Mouse (Mus musculus): Measurements from ENCODE around the gene Ung. TPM values are rescaled to one million over a fixed set of nuclear protein-coding genes. Genes with fewer than 3 reads are reported as not detected.

The Ung gene
- polyA plus RNA-seq, 1 experiment from 2014 or later: 26.3 TPM

DNA sequence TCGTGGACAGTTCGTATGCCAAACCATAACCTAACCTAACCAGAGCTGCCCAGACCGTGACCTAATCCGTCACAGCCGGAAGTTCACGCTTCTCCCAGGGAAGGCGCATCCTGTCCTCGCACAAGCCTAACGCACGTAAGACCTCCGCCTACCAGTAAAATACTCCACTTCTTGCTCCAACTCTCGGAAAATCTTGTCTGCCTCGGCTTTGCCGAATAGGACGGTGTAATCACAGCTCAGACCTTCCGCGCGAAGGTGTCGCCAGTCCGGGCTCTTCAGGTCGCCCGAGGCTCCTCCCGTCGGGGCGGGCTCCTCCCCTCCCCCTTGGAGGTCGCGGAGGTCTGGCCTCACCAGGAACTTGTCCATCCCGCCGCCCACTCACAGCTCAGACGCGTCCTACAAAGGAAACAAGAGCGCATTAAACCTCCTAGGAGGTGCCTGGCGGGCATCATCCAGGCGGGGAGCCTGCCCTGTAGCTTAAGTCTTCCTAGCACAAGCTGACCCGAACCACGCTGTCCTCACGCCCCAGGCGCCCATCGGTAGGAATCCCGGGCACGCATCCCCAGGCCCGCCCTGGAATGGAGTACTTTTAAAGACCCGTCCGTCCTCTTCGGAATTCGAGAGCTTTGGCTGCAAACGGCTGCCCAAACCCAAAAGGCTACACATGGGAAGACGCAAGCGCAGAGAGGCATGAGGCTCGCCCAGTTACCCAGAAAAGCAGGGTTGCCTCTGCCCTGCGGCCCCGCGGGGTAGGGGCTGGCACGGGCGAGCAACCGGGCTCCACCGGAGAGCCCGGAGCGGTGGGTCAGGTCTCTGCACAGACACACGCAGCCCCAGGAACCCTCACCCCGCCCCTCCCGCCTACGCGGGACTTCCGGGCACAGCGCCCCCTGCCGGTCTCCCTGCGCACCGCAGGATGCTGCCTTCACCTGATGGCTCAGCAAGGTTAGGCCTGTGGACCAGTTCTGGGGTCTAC is 2.5 kb upstream of the Ung start, which contains the start of gene Alkbh2:
Alkbh2 (minus strand) TSS at position 845 of the 976 bp plus-strand sequence.
- under 1% methylated on average over 69 of the region's 69 CpGs for WGBS (ENCODE audit: insufficient replicate concordance)
- peaks cover 17% of the 10 kb centered on the region for H3K4me1 ChIP-seq (ENCODE audit: control insufficient read depth, insufficient read depth, low read length)
- H3K9me3 ChIP-seq (replicated peaks; ENCODE audit: control insufficient read depth, low read length): no peaks in the 10 kb centered on the region
- no peak; the same call in 1 of the 2 replicates for ATAC-seq (replicated peaks; ENCODE audit: insufficient number of reproducible peaks, low FRiP score, low TSS enrichment)
- peaks cover 4% of the 10 kb centered on the region for H3K36me3 ChIP-seq (ENCODE audit: control insufficient read depth, insufficient read depth, low read length)
- H3K27ac ChIP-seq (ENCODE audit: low read depth, low read length): peak within 1 kb of the TSS; percentile 87
- peak within 1 kb of the TSS; percentile 78 for H3K9ac ChIP-seq (ENCODE audit: low read depth, low read length)
- H3K4me2 ChIP-seq: peak within 1 kb of the TSS; percentile 97
- H3K27me3 ChIP-seq (ENCODE audit: control insufficient read depth, insufficient read depth, low read length): no peaks in the 10 kb centered on the region
- H3K4me3 ChIP-seq (ENCODE audit: low read depth, low read length): peak within 1 kb of the TSS; percentile 72

DNA sequence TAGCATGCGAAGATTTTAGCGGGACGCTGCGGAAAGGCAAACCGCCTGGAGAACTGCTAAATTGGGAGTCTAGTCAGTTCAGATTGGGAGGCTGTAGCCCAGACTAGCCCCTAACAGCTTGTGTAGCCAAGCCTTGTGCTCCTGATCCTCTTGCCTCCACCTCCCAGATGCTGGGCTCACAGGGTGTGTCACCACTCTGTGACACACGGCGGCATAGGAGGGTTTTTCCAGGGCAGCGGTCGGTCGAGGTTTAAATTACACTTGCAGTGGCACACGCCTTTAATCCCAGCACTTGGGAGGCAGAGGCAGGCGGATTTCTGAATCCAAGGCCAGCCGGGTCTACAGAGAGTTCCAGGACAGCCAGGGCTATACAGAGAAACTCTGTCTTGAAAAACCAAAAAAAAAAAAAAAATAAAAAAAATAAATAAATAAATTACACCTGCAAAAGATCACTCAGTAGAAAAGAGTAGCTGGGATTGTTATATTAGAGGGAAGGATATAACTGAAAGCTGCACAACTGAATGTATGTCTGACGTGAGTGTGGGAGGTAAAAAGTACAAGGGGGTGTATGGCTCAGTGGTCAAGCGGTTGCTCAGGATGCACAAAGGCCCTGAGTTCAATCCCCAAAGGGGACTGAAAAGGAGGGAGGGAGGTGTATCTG is 506 bp upstream of the Ung start:
- H3K4me3 ChIP-seq (ENCODE audit: low read depth, low read length): peak overlapping the region; percentile 83
- no peak for ATAC-seq (replicated peaks; ENCODE audit: insufficient number of reproducible peaks, low FRiP score, low TSS enrichment)
- H3K4me1 ChIP-seq (ENCODE audit: control insufficient read depth, insufficient read depth, low read length): peaks cover 35% of the 10 kb centered on the region
- H3K9me3 ChIP-seq (replicated peaks; ENCODE audit: control insufficient read depth, low read length): no peaks in the 10 kb centered on the region
- 73% methylated on average over 15 of the region's 15 CpGs for WGBS (ENCODE audit: insufficient replicate concordance)
- peak overlapping the region; percentile 95 for H3K4me2 ChIP-seq
- H3K27ac ChIP-seq (ENCODE audit: low read depth, low read length): no peak overlapping the region
- no peak overlapping the region for H3K9ac ChIP-seq (ENCODE audit: low read depth, low read length)
- H3K36me3 ChIP-seq (ENCODE audit: control insufficient read depth, insufficient read depth, low read length): peaks cover 3% of the 10 kb centered on the region; the same call in 1 of the 2 replicates
- no peaks in the 10 kb centered on the region for H3K27me3 ChIP-seq (ENCODE audit: control insufficient read depth, insufficient read depth, low read length)

DNA sequence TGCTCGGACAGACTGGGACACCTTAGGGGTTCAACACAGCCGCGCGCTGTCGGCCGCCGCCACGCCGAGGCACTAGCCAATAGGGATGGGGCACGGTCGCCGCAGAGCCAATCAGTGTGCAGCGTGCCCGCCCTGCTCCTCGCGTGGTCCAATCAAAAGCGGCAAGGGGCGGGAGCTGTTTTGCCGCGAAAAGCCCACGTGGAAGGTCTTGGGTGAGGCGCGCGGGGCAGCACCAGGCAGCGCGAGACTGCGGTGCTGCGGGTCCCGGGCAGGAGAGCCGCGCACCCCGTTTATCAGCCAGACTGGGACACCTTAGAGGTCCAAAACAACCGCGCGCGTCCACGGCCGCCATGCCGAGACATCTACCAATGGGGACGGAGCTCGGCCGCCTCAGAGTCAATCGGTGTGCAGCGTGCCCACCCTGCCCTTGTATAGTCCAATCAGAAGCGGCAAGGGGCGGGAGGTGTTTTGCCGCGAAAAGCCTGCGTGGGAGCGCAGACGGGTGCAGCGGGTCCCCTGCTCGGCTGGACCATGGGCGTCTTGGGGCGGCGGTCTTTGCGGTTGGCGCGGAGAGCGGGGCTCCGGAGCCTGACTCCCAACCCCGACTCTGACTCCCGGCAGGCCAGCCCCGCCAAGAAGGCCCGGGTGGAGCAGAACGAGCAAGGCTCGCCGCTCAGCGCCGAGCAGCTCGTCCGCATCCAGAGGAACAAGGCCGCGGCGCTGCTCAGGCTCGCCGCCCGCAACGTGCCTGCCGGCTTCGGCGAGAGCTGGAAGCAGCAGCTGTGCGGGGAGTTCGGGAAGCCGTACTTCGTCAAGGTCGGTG is 723 bp downstream of the Ung start:
- Histone ChIP-seq H3K4me1 (ENCODE audit: control insufficient read depth, insufficient read depth, low read length) (peaks cover 35% of the 10 kb centered on the region), H3K27me3 (ENCODE audit: control insufficient read depth, insufficient read depth, low read length) (no peaks in the 10 kb centered on the region)
- WGBS (ENCODE audit: insufficient replicate concordance): under 1% methylated on average over 87 of the region's 87 CpGs

DNA sequence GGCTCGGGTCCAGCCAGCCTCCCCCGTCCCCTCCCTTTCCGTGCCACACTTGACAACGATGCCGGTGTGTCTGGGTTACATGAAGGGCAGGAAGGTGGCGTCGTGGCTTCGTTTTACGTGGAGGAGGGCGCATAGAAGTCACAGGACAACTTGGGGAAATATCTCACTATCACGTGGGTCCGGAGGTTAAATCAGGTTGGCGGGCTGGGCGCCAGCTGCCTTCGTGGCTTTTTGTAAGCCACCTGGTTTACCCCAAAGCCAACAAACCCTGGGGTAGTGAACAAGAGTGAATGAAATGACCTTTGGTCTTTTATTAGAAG is 1.3 kb downstream of the Ung start:
- no peak for ATAC-seq (replicated peaks; ENCODE audit: insufficient number of reproducible peaks, low FRiP score, low TSS enrichment)
- 0% methylated on average over 15 of the region's 15 CpGs for WGBS (ENCODE audit: insufficient replicate concordance)
- peak overlapping the region; percentile 83 for H3K4me3 ChIP-seq (ENCODE audit: low read depth, low read length)
- no peaks in the 10 kb centered on the region for H3K27me3 ChIP-seq (ENCODE audit: control insufficient read depth, insufficient read depth, low read length)
- peaks cover 3% of the 10 kb centered on the region; the same call in 1 of the 2 replicates for H3K36me3 ChIP-seq (ENCODE audit: control insufficient read depth, insufficient read depth, low read length)
- H3K4me1 ChIP-seq (ENCODE audit: control insufficient read depth, insufficient read depth, low read length): peaks cover 35% of the 10 kb centered on the region
- peak overlapping the region; percentile 67 for H3K27ac ChIP-seq (ENCODE audit: low read depth, low read length)
- peak overlapping the region; percentile 73 for H3K9ac ChIP-seq (ENCODE audit: low read depth, low read length)
- peak overlapping the region; percentile 95 for H3K4me2 ChIP-seq
- no peaks in the 10 kb centered on the region for H3K9me3 ChIP-seq (replicated peaks; ENCODE audit: control insufficient read depth, low read length)

More for the DNA sequence above, 723 bp downstream of the Ung start:
- H3K27ac ChIP-seq (ENCODE audit: low read depth, low read length): peak overlapping the region; percentile 67
- H3K9ac ChIP-seq (ENCODE audit: low read depth, low read length): peak overlapping the region; percentile 73
- H3K36me3 ChIP-seq (ENCODE audit: control insufficient read depth, insufficient read depth, low read length): peaks cover 3% of the 10 kb centered on the region; the same call in 1 of the 2 replicates
- peak; percentile 96 for ATAC-seq (replicated peaks; ENCODE audit: insufficient number of reproducible peaks, low FRiP score, low TSS enrichment)
- H3K9me3 ChIP-seq (replicated peaks; ENCODE audit: control insufficient read depth, low read length): no peaks in the 10 kb centered on the region
- peak overlapping the region; percentile 95 for H3K4me2 ChIP-seq
- peak overlapping the region; percentile 83 for H3K4me3 ChIP-seq (ENCODE audit: low read depth, low read length)

DNA sequence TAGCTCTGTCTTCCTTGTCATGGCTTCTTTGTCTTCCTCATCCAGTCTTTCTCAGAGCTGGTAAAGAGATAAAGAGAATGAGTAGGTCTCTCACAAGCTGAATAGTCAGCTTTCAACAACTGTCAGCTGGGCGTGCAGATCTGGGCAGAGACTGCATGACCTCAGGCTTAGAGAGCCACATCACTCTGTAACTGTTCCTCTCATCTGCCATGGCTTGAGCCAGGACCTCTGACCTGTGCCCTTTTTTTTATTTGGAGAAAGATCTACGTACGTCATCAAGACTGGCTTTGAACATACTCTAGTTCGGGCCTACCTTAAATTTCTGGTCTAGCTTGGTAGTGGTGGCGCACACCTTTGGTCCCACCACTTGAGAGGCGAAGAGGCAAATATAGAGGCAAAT is 2.7 kb downstream of the Ung start:
- H3K4me2 ChIP-seq: peak overlapping the region; percentile 8; the same call in 1 of the 2 replicates
- no peak overlapping the region for H3K27ac ChIP-seq (ENCODE audit: low read depth, low read length)
- peaks cover 35% of the 10 kb centered on the region for H3K4me1 ChIP-seq (ENCODE audit: control insufficient read depth, insufficient read depth, low read length)
- no peak overlapping the region for H3K9ac ChIP-seq (ENCODE audit: low read depth, low read length)
- peaks cover 9% of the 10 kb centered on the region for H3K36me3 ChIP-seq (ENCODE audit: control insufficient read depth, insufficient read depth, low read length)
- 81% methylated on average over 6 of the region's 6 CpGs for WGBS (ENCODE audit: insufficient replicate concordance)
- no peaks in the 10 kb centered on the region for H3K27me3 ChIP-seq (ENCODE audit: control insufficient read depth, insufficient read depth, low read length)
- H3K4me3 ChIP-seq (ENCODE audit: low read depth, low read length): no peak overlapping the region
- ATAC-seq (replicated peaks; ENCODE audit: insufficient number of reproducible peaks, low FRiP score, low TSS enrichment): no peak
- no peaks in the 10 kb centered on the region for H3K9me3 ChIP-seq (replicated peaks; ENCODE audit: control insufficient read depth, low read length)

DNA sequence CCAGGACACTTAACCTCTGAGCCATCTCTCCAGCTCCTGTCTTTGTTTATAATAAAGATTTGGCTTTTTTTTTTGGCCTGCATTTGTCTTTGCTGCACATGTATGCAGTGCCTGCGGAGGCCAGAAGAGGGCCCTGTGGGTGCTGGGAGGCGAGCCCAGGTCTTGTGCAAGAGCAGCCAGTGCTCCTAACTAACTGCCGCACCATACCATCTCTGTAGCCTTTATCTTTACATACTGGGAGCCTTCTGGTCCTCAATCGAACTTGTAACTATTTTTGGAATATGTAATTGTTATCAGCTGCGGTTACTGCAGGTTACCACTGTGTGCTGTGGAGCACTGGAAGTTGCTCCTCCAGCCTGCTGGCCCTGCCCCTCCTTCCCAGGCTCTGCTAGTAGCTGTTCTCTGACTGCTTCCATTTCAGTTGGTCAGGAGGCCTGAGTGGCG is 3.9 kb downstream of the Ung start:
- Histone ChIP-seq H3K36me3 (ENCODE audit: control insufficient read depth, insufficient read depth, low read length) (peaks cover 9% of the 10 kb centered on the region), H3K27me3 (ENCODE audit: control insufficient read depth, insufficient read depth, low read length) (no peaks in the 10 kb centered on the region), H3K9ac (ENCODE audit: low read depth, low read length) (no peak overlapping the region), H3K4me2 (peak overlapping the region; percentile 32), H3K9me3 (replicated peaks; ENCODE audit: control insufficient read depth, low read length) (no peaks in the 10 kb centered on the region), H3K27ac (ENCODE audit: low read depth, low read length) (no peak overlapping the region), H3K4me1 (ENCODE audit: control insufficient read depth, insufficient read depth, low read length) (peaks cover 46% of the 10 kb centered on the region), H3K4me3 (ENCODE audit: low read depth, low read length) (no peak overlapping the region)
- ATAC-seq (replicated peaks; ENCODE audit: insufficient number of reproducible peaks, low FRiP score, low TSS enrichment): no peak
- 31% methylated on average over 6 of the region's 6 CpGs for WGBS (ENCODE audit: insufficient replicate concordance)

DNA sequence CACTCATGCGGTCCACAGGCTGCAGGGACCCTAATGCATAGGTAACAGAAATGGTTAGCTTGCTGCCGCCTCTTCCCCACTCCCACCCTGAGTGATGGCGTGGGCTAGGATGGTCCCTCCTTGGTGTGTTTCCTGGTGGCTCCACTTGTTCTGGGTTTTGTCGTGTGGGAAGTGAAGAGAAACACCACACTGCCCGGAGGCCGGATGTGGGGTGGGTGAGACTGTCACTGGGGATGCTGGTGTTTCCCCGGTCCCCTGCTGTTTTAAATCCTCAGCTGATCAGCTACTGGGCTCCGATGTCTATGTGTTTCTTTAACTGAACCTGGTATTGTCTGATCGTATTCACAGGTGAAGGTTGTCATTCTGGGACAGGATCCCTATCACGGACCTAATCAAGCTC is 5.3 kb downstream of the Ung start:
- peaks cover 9% of the 10 kb centered on the region for H3K36me3 ChIP-seq (ENCODE audit: control insufficient read depth, insufficient read depth, low read length)
- H3K4me2 ChIP-seq: no peak overlapping the region
- H3K4me3 ChIP-seq (ENCODE audit: low read depth, low read length): no peak overlapping the region
- ATAC-seq (replicated peaks; ENCODE audit: insufficient number of reproducible peaks, low FRiP score, low TSS enrichment): no peak
- no peak overlapping the region for H3K27ac ChIP-seq (ENCODE audit: low read depth, low read length)
- 85% methylated on average over 10 of the region's 10 CpGs for WGBS (ENCODE audit: insufficient replicate concordance)
- peaks cover 49% of the 10 kb centered on the region for H3K4me1 ChIP-seq (ENCODE audit: control insufficient read depth, insufficient read depth, low read length)
- H3K27me3 ChIP-seq (ENCODE audit: control insufficient read depth, insufficient read depth, low read length): no peaks in the 10 kb centered on the region
- H3K9ac ChIP-seq (ENCODE audit: low read depth, low read length): no peak overlapping the region
- H3K9me3 ChIP-seq (replicated peaks; ENCODE audit: control insufficient read depth, low read length): no peaks in the 10 kb centered on the region
